Mouse (Mus musculus) fat pad, adult 2 months (tissue): ENCODE measurements at regions not wholly inside any gene's neighbourhood (a gene's known extent, or its start where the extent isn't known, plus 50 kb on each side); places are given as distances from the start of the nearest gene placed in this dataset.

Experiments
- DNase-seq: peaks from one replicate; pipeline ENCODE4 v3.0.0-alpha.2; 2011; ENCODE audit warnings: low read depth, low spot score; ENCODE audit errors: extremely low read depth

- no peak for DNase-seq
These were observed 52.0 kb upstream of the Mgat5 start for GRCm38 (mm10) chr1:127152840-127153239.

GRCm38 (mm10) chr1:127135521-127135920 lies 69.3 kb upstream of the Mgat5 start:
- DNase-seq = no peak

DNA sequence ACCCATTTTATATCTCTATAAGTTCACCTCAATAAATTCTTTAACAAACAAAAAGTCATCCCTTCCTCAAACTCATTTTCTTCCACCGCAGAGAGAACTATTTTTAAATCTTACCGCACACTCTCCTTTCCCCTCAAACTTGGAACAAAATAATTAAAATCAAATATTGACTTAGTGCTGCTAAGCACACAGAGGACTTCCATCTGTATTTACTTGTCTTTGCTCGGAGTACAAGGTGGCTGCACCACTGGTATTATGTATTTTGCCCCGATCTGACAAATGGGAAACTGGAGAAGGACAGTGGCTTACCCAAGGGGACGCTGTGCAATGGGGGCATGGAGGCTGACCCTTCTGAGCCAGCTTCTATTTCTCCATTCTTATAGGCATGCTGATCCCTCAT lies 72.9 kb upstream of the Mgat5 start:
- DNase-seq = no peak

DNA sequence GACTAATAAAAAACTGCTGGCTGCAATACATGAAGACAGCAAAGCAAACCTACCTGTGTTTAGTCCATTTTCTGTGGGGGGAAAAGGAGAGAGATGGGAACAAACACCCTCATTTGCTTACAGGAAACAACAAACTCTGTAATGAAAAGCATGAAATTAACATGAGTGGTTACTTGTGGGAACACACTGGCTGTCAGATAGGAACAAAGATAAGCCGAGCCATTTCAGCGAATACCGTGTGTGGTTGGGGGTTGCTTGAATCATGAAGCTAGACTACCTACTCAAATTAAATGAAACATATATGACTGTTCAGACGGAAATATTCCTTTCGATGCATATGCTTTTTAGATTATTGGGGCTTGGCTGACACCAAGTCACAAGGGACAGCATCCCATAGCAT lies 80.0 kb upstream of the Mgat5 start:
- no peak for DNase-seq

GRCm38 (mm10) chr1:127118019-127118418 lies 86.8 kb upstream of the Mgat5 start:
- DNase-seq = no peak

GRCm38 (mm10) chr1:127107485-127107884 lies 97.3 kb upstream of the Mgat5 start:
- no peak for DNase-seq

DNA sequence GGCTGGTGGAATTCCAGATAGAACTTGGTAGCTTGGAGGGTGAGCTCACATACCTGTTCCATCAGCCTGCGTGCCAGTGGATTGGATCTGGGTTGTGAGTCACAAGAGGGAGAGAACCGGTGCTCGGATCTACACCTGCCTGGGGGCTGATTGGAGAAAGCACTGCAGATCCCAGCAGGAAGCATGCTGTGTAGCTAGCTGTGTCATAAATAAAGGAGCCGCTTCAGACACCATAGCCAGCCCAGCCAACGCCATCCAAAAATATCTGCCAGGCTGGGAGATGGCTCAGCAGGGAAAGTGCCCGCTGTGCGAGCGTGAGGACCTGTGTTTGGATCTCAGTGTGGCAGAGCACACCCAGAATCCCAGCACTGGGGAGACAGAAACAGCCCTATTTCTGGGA lies 99.0 kb upstream of the Mgat5 start:
- no peak for DNase-seq

DNA sequence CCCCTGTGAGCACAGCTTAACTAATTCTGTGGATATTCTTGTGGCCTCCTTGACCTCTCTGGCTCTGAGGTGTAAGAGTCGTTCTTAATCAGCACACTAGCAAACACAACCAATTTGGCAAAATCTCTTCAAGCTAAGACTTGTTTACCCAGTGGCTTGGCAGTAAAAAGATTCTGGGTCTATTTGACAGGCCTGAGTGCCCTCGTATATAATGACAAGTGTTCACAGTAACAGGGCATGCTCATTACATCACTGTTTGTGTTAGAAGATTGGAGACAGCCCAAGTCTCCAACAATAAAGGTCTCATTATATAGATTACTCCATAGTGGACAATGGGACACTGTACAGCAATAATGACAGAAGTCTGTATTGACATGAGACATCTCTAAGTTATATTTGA lies 101.2 kb upstream of the Mgat5 start:
- DNase-seq = no peak

DNA sequence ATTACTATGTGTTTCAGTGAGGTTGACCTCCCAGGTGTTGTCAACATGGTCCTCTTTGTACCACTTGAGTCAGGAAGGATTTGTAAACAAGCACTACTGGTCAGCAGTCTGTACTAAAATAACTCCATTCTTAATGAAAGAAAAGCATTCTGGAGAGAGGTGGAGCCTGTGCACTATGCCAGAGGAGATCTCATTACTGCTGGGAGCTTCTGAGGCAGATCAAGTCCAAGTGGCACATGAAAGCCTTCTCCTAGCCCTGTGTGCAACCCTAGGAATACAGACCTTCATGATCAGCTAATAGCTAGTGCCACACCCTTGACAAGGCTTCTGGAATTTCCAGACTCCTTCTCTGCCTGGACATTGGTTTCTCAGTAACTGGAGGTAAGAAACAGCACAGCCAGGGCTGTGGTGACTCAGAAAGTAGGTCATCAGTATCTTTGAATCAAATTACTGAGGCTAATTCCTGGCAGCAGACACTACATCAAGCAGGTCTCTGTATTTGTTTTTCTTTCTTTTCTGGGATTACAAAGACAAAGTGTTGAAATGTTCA lies 105.9 kb upstream of the Mgat5 start:
- no peak for DNase-seq

GRCm38 (mm10) chr1:127087616-127088015 lies 117.2 kb upstream of the Mgat5 start:
- no peak for DNase-seq

DNA sequence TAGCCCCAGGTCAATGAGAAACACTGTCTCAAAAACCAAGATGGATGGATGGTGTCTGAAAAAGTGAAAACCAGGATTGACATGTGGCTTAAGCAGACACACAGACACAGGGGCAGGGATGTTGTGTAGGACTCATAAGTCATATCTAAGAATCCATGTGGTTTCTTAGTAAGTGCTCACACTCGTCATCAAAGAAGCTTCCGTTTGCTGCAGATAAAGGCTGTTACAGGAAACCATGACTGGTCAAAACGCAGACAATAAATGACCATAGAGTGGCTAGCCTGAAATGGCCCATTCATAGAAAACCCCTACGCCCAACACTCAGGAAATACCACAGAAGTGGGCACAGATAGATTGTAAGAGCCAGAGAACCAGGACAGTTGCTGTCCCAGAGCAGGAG lies 118.8 kb upstream of the Mgat5 start:
- no peak for DNase-seq

GRCm38 (mm10) chr1:127083761-127084308 lies 121.0 kb upstream of the Mgat5 start:
- no peak for DNase-seq

- no peak for DNase-seq
These were observed 125.8 kb upstream of the Mgat5 start for GRCm38 (mm10) chr1:127079012-127079411.

GRCm38 (mm10) chr1:127062430-127062829 lies 142.4 kb upstream of the Mgat5 start:
- DNase-seq = no peak

DNA sequence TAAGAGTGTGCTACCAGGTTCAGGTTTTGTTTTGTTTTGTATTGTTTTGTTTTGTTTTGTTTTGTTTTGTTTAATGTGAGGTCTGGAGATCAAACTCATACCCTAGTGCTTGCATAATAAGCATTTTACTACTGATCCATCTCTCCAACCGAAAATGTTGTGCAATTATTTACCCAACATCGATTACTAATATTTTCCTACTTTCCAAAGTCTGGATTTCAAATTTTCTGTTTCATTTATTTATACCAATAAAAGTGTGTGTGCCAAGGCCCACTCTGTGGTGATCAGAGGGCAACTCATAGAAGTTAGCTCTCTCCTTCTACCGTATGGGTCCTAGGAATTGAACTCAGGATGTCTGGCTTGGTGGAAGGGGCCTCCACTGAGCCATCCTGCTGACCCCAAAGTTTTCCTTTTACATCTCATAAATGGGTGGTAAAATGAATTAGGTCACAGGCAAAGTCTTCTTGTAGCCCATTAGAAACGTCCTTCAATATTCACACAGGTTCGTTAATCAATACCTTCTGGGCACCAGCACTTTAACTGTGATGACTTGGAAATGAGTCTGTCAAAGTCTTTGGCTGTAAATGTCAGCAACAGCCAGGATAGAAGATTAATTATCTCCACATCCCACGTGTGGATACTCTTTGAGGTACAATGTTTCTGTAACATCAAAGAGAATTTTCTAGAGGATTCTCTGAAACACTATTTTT lies 158.9 kb upstream of the Mgat5 start:
- DNase-seq = no peak

DNA sequence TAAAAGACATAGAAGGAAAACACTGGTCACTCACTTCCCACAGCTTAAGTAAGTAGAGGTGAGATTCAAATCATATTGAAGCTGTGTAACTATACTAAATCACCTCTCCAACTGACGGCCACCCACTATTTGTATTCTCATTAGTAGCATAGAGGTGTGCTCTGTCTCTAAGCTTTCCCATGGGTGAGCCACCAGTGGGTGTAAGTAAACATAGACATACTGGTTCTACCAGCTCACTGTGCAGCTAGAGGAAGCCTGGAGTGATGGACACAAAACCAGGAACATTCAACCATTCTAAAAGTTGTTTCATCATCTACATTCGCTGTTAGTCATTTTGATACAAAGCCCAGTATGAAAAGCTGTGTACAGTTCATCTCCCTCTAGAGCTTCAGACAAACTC lies 170.1 kb upstream of the Mgat5 start:
- peak; percentile 78 for DNase-seq

- DNase-seq = no peak
These were observed 173.3 kb upstream of the Mgat5 start for GRCm38 (mm10) chr1:127031563-127031962.

GRCm38 (mm10) chr1:127028872-127029497 lies 175.8 kb upstream of the Mgat5 start:
- no peak for DNase-seq

DNA sequence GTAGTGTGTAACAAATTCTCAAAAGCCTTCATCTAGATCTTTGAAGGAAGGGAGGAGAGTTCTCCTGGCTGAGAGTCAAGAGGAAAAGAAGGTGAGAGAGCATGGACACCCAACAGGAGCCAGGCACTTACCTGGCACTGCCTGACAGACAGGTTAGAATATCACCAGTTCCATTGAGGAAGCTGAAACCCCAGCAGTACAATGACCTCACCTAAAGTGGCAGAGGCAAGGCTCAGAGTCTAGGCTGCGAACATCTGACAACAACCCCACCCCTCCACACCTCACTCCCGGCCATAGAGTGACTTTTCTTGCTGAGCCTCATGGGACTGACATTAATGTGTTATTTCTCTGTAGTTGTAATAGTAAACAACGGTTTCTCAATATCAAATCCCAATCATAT lies 181.7 kb upstream of the Mgat5 start:
- no peak for DNase-seq

DNA sequence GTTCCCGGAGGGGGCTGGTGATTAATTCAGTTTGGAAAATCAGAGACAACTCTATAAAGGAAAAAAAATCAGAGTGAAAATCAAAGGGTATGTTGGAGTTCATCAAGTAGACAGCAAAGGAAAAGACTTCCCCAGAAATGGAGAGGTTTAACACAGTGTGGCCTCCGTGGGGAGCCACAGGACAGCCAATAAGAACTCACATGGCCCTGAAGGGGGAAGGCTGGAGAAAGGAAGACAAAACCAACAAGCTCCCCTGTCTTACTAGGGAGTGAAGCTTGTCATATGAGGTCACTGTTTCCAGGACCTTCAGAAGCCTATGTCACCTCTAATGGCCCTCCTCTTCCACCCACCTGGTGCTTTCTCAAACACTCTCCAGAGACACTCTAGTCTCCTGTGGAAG lies 187.1 kb upstream of the Nckap5 start:
- no peak for DNase-seq

DNA sequence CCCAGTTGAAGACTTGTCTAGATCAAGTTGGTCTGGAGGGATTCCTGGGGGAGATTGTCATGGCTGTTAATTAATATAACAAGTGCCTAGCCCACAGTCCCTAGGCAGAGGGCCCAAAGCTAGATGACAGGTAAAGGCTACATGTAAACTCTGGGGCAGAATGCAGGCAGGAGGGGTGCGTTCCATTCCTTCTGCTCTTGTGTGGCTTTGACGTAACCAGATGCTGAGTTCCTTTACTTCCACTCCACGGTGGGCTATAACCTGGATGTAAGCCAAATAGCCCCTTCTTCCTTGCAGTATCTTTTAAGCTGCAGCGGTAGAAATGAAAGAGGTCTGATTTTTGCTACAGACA lies 185.3 kb upstream of the Nckap5 start:
- DNase-seq = no peak
